ENCODE assay signal across 27 mouse cellular contexts in genomic region chr19:59928672-59929071, GRCm38 (mm10).
"Had no signal": no experiment of that assay in that cellular context is flagged by ENCODE, and none has a peak within 500 bp of the region (broad histone marks: within the 10 kb centered on the region; RNA-seq: fewer than 3 reads in every experiment).

No protein-coding gene starts in this region.

- DNase-seq: cerebellum, adult 8-10 months; cerebellum, adult 9-10 months; cerebellum, adult 9-11 months; cerebellum, postnatal 10 days; cerebellum, postnatal 14 days; cerebellum, postnatal 25 days; cerebellum, postnatal 36 days; embryo, embryonic 11 days; forebrain, postnatal 0 days; gastrocnemius, adult 2 months; gastrocnemius, postnatal 10 days; gastrocnemius, postnatal 14 days; gastrocnemius, postnatal 25 days; gastrocnemius, postnatal 36 days; heart, adult 18-20 months; heart, adult 2 months had no signal

- H3K4me1 ChIP-seq: embryonic facial prominence, embryonic 12.5 days; embryonic facial prominence, embryonic 13.5 days; embryonic facial prominence, embryonic 15.5 days; heart, embryonic 10.5 days had no signal

- H3K9ac ChIP-seq: embryonic facial prominence, embryonic 12.5 days; embryonic facial prominence, embryonic 13.5 days; embryonic facial prominence, embryonic 15.5 days; forebrain, embryonic 12.5 days; forebrain, embryonic 13.5 days; forebrain, embryonic 15.5 days; forebrain, postnatal 0 days had no signal

- H3K36me3 ChIP-seq: embryonic facial prominence, embryonic 12.5 days; embryonic facial prominence, embryonic 15.5 days; forebrain, embryonic 10.5 days; forebrain, embryonic 12.5 days; forebrain, embryonic 15.5 days; heart, embryonic 10.5 days had no signal

- H3K4me2 ChIP-seq: embryonic facial prominence, embryonic 12.5 days; embryonic facial prominence, embryonic 13.5 days; embryonic facial prominence, embryonic 15.5 days; forebrain, embryonic 12.5 days; forebrain, embryonic 13.5 days; forebrain, embryonic 15.5 days had no signal

- H3K27me3 ChIP-seq: embryonic facial prominence, embryonic 12.5 days; embryonic facial prominence, embryonic 13.5 days; embryonic facial prominence, embryonic 15.5 days; forebrain, embryonic 12.5 days; forebrain, embryonic 13.5 days; forebrain, embryonic 15.5 days had no signal

- H3K27ac ChIP-seq: embryonic facial prominence, embryonic 12.5 days; embryonic facial prominence, embryonic 13.5 days; embryonic facial prominence, embryonic 15.5 days; forebrain, embryonic 10.5 days; forebrain, embryonic 12.5 days; forebrain, embryonic 13.5 days; forebrain, embryonic 15.5 days; gastrocnemius, adult 2 months; heart, adult 2 months; heart, embryonic 10.5 days had no signal

- H3K9me3 ChIP-seq: embryonic facial prominence, embryonic 12.5 days; embryonic facial prominence, embryonic 13.5 days; embryonic facial prominence, embryonic 15.5 days; forebrain, embryonic 10.5 days; forebrain, embryonic 12.5 days; forebrain, embryonic 13.5 days; forebrain, embryonic 15.5 days; heart, embryonic 10.5 days had no signal

- H3K4me3 ChIP-seq: embryonic facial prominence, embryonic 12.5 days; embryonic facial prominence, embryonic 13.5 days; embryonic facial prominence, embryonic 15.5 days; erythroblast, embryonic 14.5 days; forebrain, embryonic 10.5 days; forebrain, embryonic 12.5 days; forebrain, embryonic 13.5 days; forebrain, embryonic 15.5 days; gastrocnemius, adult 2 months; heart, adult 2 months; heart, embryonic 10.5 days had no signal

- ATAC-seq: forebrain, embryonic 13.5 days; forebrain, embryonic 14.5 days; forebrain, embryonic 15.5 days; forebrain, embryonic 16.5 days; forebrain, postnatal 0 days had no signal
